Mouse (Mus musculus) lung, embryonic 16.5 days (tissue): ENCODE results near the gene Sept5. TPM values are rescaled to one million over a fixed set of nuclear protein-coding genes. Genes with fewer than 3 reads are reported as not detected.

Source experiments
- ATAC-seq: fragments of 200-750 bp; cut with Nextera tagmentation; 2 replicates; pipeline ENCODE4 v1.8.0; 2017; ENCODE audit warnings: low read depth, mild to moderate bottlenecking, moderate library complexity
- H3K27ac ChIP-seq: fragments of 300-500 bp; sonication (generic); 2 replicates; pipeline ENCODE4 v1.5.1; 2014; ENCODE audit warnings: mild to moderate bottlenecking, control low read depth, low read length
- H3K27me3 ChIP-seq: fragments of 300-500 bp; sonication (generic); 2 replicates; pipeline ENCODE4 v1.6.1; 2014; ENCODE audit warnings: low read depth, low read length, mixed read lengths; ENCODE audit not compliant: control insufficient read depth, insufficient read depth
- H3K36me3 ChIP-seq: fragments of 300-500 bp; sonication (generic); 2 replicates; pipeline ENCODE4 v1.6.1; 2014; ENCODE audit warnings: low read length; ENCODE audit not compliant: control insufficient read depth, insufficient read depth
- H3K4me1 ChIP-seq: fragments of 300-500 bp; sonication (generic); replicated peaks from 2 replicates; pipeline ENCODE4 v1.6.1; 2014; ENCODE audit warnings: low read length, mixed read lengths; ENCODE audit not compliant: control insufficient read depth, insufficient read depth
- H3K4me2 ChIP-seq: fragments of 300-500 bp; sonication (generic); 2 replicates; pipeline ENCODE4 v1.6.1; 2014; ENCODE audit warnings: low read depth, low read length, control low read depth
- H3K4me3 ChIP-seq: fragments of 300-500 bp; sonication (generic); 2 replicates; pipeline ENCODE4 v1.5.1; 2014; ENCODE audit warnings: mild to moderate bottlenecking, low read length, control low read depth
- H3K9ac ChIP-seq: fragments of 300-500 bp; sonication (generic); 2 replicates; pipeline ENCODE4 v1.6.1; 2014; ENCODE audit warnings: low read length, control low read depth
- H3K9me3 ChIP-seq: fragments of 300-500 bp; sonication (generic); 2 replicates; pipeline ENCODE4 v1.6.1; 2016; ENCODE audit warnings: low read length; ENCODE audit not compliant: control insufficient read depth
- WGBS: fragments of 180-500 bp; shearing (Covaris S2); extraction: QIAGEN DNeasy Blood & Tissue Kit; methylation state at CpG from one replicate; pipeline ENCODE4 v1.1.7; 2014; 5-methylcytosine and 5-hydroxymethylcytosine counted together
- polyA plus RNA-seq: library from polyadenylated mRNA; unstranded; fragments of >200 nt; fragmentation: Nextera tagmentation; extraction: Ambion mirVana; gene quantifications from 2 replicates; pipeline ENCODE4 v1.2.1, GENCODE M21; 2015

Sept5 gene
- polyA plus RNA-seq, 1 experiment from 2014 or later, result 21.1 TPM

GRCm38 (mm10) chr16:18627163-18627562 is 2.6 kb downstream of the Sept5 start:
- peaks cover 41% of the 10 kb centered on the region for H3K27me3 ChIP-seq
- H3K4me1 ChIP-seq, result peaks cover 19% of the 10 kb centered on the region
- no peak for ATAC-seq
- 53% methylated on average over 3 of the region's 3 CpGs for WGBS
- no peaks in the 10 kb centered on the region; the same call in 1 of the 2 replicates for H3K36me3 ChIP-seq
- no peak overlapping the region for H3K4me3 ChIP-seq
- H3K9ac ChIP-seq, result no peak overlapping the region
- H3K4me2 ChIP-seq, result no peak overlapping the region
- H3K27ac ChIP-seq, result no peak overlapping the region
- no peaks in the 10 kb centered on the region for H3K9me3 ChIP-seq

DNA sequence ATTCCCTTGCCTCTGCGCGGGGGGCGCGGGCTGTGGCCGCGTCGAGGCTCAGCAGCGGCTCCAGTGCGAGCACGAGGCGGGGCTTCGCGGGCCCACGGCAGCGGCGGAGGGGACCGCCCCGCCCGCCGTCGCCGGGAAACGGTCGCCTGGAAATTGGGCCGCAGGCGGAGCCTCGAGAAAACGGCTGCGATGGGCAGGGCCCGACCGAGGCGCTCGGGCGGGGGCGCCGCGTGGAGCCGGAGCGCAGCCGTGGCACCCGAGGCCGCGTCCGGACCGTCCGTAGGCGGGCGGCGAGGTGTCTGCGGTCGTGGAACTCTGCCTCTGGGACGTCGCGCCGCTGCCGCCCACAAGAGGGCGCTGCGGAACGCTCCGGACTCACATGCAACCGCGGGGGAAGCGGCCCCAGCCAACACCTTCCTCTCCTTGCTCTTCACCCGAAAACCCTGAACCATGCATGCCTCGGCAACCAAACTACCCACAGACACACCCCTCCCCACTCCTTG is 3.3 kb downstream of the Sept5 start, which contains the start of gene Gm49601:
TSS of gene Gm49601 (minus strand) at position 52 of the 503 bp plus-strand sequence.
- WGBS, result 0% methylated on average over 29 of the region's 65 CpGs
- peak; percentile 56 for ATAC-seq
- Histone ChIP-seq H3K27me3 (peaks cover 48% of the 10 kb centered on the region), H3K9ac (peak within 1 kb of the TSS; percentile 62), H3K4me3 (peak within 1 kb of the TSS; percentile 56), H3K4me1 (peaks cover 20% of the 10 kb centered on the region), H3K4me2 (peak within 1 kb of the TSS; percentile 94), H3K9me3 (no peaks in the 10 kb centered on the region), H3K27ac (no peak within 1 kb of the TSS), H3K36me3 (no peaks in the 10 kb centered on the region; the same call in 1 of the 2 replicates)

- Histone ChIP-seq H3K4me3 (peak overlapping the region; percentile 56), H3K9ac (peak overlapping the region; percentile 62), H3K27me3 (peaks cover 54% of the 10 kb centered on the region), H3K4me2 (peak overlapping the region; percentile 94), H3K9me3 (no peaks in the 10 kb centered on the region), H3K36me3 (no peaks in the 10 kb centered on the region; the same call in 1 of the 2 replicates), H3K4me1 (peaks cover 26% of the 10 kb centered on the region), H3K27ac (no peak overlapping the region)
- WGBS, result 23% methylated on average over 26 of the region's 26 CpGs
- ATAC-seq, result peak; percentile 3; the same call in 1 of the 2 replicates
Measured at GRCm38 (mm10) chr16:18625791-18626311, 3.9 kb downstream of the Sept5 start.

- H3K27me3 ChIP-seq, result peaks cover 61% of the 10 kb centered on the region
- peaks cover 30% of the 10 kb centered on the region for H3K4me1 ChIP-seq
- H3K9me3 ChIP-seq, result no peaks in the 10 kb centered on the region
- WGBS, result 61% methylated on average over 14 of the region's 14 CpGs
- ATAC-seq, result no peak
- no peak overlapping the region for H3K9ac ChIP-seq
- H3K4me3 ChIP-seq, result no peak overlapping the region
- H3K27ac ChIP-seq, result no peak overlapping the region
- H3K4me2 ChIP-seq, result no peak overlapping the region
- no peaks in the 10 kb centered on the region; the same call in 1 of the 2 replicates for H3K36me3 ChIP-seq
Measured at GRCm38 (mm10) chr16:18625097-18625496, 4.7 kb downstream of the Sept5 start.

DNA sequence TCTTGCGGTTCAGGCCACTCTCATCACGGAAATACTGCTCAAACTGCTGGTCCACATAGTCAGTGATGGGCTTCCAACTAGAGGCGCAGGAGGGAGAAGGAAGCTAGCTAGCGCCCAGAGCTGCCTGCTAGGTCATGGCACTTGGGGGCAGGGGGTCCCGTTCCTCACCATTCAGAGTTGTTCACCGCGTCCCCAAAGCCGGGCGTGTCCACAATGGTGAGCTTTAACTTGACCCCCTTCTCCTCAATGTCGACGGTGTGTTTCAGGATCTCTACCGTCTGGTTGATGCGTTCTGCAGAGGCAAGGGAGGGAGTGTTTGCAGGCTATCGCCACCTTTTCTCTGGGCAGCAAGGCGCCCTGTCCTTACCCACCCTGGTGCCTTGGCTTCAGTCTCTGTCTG is 5.1 kb downstream of the Sept5 start:
- H3K4me3 ChIP-seq, result no peak overlapping the region

GRCm38 (mm10) chr16:18623751-18624540 is 5.8 kb downstream of the Sept5 start:
- H3K27me3 ChIP-seq, result peaks cover 72% of the 10 kb centered on the region
- no peaks in the 10 kb centered on the region; the same call in 1 of the 2 replicates for H3K36me3 ChIP-seq
- no peak overlapping the region for H3K4me3 ChIP-seq
- 64% methylated on average over 15 of the region's 15 CpGs for WGBS
- no peaks in the 10 kb centered on the region for H3K9me3 ChIP-seq
- H3K4me1 ChIP-seq, result peaks cover 27% of the 10 kb centered on the region
- H3K27ac ChIP-seq, result no peak overlapping the region
- no peak for ATAC-seq
- no peak overlapping the region for H3K9ac ChIP-seq
- no peak overlapping the region for H3K4me2 ChIP-seq

More for the DNA sequence above, 5.1 kb downstream of the Sept5 start:
- no peak for ATAC-seq
- H3K9ac ChIP-seq, result no peak overlapping the region
- peaks cover 66% of the 10 kb centered on the region for H3K27me3 ChIP-seq
- no peaks in the 10 kb centered on the region; the same call in 1 of the 2 replicates for H3K36me3 ChIP-seq
- no peaks in the 10 kb centered on the region for H3K9me3 ChIP-seq
- H3K4me1 ChIP-seq, result peaks cover 30% of the 10 kb centered on the region
- 59% methylated on average over 15 of the region's 15 CpGs for WGBS
- no peak overlapping the region for H3K4me2 ChIP-seq
- H3K27ac ChIP-seq, result no peak overlapping the region

DNA sequence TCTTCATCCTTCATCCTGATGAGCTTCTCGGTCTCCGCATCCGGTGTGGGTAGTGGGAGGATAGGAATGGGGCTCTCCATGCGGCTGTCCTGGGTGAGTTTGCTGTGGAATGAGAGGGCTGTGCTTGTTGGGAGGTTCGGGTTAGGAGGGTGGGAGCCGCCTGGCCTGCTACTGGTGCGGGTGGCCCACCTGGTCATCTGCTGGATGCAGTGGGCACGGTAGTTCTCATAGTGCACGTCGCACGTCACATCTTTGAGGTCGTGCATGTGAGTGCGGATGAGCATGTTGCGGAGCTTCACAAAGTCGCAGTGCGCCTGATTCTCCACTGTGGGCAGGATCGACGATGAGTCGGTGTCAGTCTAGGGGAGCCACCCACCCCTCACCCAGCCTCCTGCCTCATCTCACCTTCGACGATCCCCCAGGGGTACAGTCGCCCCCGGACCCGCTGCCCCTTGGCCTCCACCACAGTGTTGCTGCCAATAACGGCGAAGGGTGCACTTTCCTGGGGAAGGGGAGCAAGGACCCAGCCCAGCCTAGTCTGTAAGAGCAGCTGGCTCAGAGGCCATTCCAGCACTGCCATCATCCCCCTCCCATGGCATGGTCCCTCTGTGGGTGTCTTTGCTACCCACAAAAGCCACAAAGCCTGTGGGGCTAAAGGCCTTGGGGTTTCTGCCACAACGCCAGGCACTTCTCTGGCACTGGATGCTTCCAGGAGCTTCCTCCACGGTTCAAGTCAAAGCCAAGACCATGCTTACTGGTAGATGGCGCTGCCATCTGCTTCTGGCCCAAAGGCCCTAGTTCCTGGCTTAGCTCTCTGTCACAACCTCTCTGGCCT is 6.6 kb downstream of the Sept5 start:
- Histone ChIP-seq H3K27ac (no peak overlapping the region), H3K9me3 (no peaks in the 10 kb centered on the region), H3K9ac (no peak overlapping the region), H3K4me3 (no peak overlapping the region), H3K4me2 (no peak overlapping the region), H3K4me1 (peaks cover 22% of the 10 kb centered on the region), H3K27me3 (peaks cover 78% of the 10 kb centered on the region), H3K36me3 (no peaks in the 10 kb centered on the region; the same call in 1 of the 2 replicates)
- 64% methylated on average over 29 of the region's 29 CpGs for WGBS
- ATAC-seq, result no peak

GRCm38 (mm10) chr16:18622019-18622418 is 7.7 kb downstream of the Sept5 start, which contains the start of gene Gp1bb:
Gene Gp1bb, minus strand, starts transcription at chr16:18622403.
- H3K9ac ChIP-seq, result no peak within 1 kb of the TSS
- WGBS, result 34% methylated on average over 17 of the region's 17 CpGs
- no peak for ATAC-seq
- H3K27me3 ChIP-seq, result peaks cover 80% of the 10 kb centered on the region
- no peak within 1 kb of the TSS for H3K27ac ChIP-seq
- H3K4me1 ChIP-seq, result peaks cover 26% of the 10 kb centered on the region
- no peaks in the 10 kb centered on the region for H3K9me3 ChIP-seq
- no peaks in the 10 kb centered on the region; the same call in 1 of the 2 replicates for H3K36me3 ChIP-seq
- peak within 1 kb of the TSS; percentile 96 for H3K4me2 ChIP-seq
- H3K4me3 ChIP-seq, result peak within 1 kb of the TSS; percentile 55
